Mouse (Mus musculus): ENCODE results near the gene Nudt2.

- TF ChIP-seq TAL1 (IDR thresholded peaks at IDR 0.05; ENCODE audit: low read length) (no peak), GATA1 (IDR thresholded peaks at IDR 0.05; ENCODE audit: low read length) (no peak)
These were observed 35.8 kb downstream of the Nudt2 start for GRCm38 (mm10) chr4:41500787-41501186.

All from erythroblast, embryonic 14.5 days (primary cell).